Mouse (Mus musculus) stomach, postnatal 0 days (tissue): ENCODE measurements around the gene Ddn.

Experiments used
- CTCF ChIP-seq: IDR thresholded peaks from 2 replicates; pipeline ENCODE4 v1.5.1; 2016; ENCODE audit warnings: antibody characterized with exemption, low read depth, mild to moderate bottlenecking, moderate library complexity
- EP300 ChIP-seq: optimal IDR thresholded peaks from 2 replicates; pipeline ENCODE3; 2016; ENCODE audit warnings: antibody characterized with exemption

GRCm38 (mm10) chr15:98799396-98799795 lies 9.9 kb downstream of the Ddn start:
- TF ChIP-seq CTCF = peak; percentile 87
- no peak for TF ChIP-seq EP300
